Mouse (Mus musculus) left cerebral cortex, adult 2 months (tissue): ENCODE data around the gene Tent4a. TPM values are rescaled to one million over a fixed set of nuclear protein-coding genes. Genes with fewer than 3 reads are reported as not detected.

ENCODE experiments used
- DNase-seq, 2 experiments: peaks; one replicate each; pipeline ENCODE4 v3.0.0; 2021 to 2022; ENCODE audit warnings: low spot score in 2 of 2, mixed read lengths in 1 of 2; ENCODE audit errors: extremely low spot score in 1 of 2
- H3K27ac ChIP-seq: fragments of 200-600 bp; 2 replicates; pipeline ENCODE4 v1.8.1; 2022
- H3K4me3 ChIP-seq: fragments of 200-600 bp; 2 replicates; pipeline ENCODE4 v1.8.1; 2022
- CTCF ChIP-seq: fragments of 200-600 bp; IDR thresholded peaks from 2 replicates; pipeline ENCODE4 v1.8.1; 2022; ENCODE audit warnings: antibody characterized with exemption, mild to moderate bottlenecking, moderate library complexity
- intact Hi-C: fragments of 180-260 bp; cut with DNase I; formaldehyde crosslinking; loops from one replicate; pipeline ENCODE4 v1.15.1; 2025
- total RNA-seq, 2 experiments: library from RNA; stranded (reverse); gene quantifications; 2 replicates each; pipeline ENCODE4 v1.2.3; 2021

Tent4a gene
- total RNA-seq, 2 experiments from 2014 or later: 46.5 to 48.2 TPM

GRCm38 (mm10) chr13:69542571-69543352, 8.3 kb upstream of the Tent4a start:
- intact Hi-C loops: no loop called here
- Histone ChIP-seq H3K4me3 (no peak overlapping the region), H3K27ac (peak overlapping the region; percentile 57; the same call in 1 of the 2 replicates)
- TF ChIP-seq CTCF: no peak
- no peak for DNase-seq

GRCm38 (mm10) chr13:69541776-69542175, 7.4 kb upstream of the Tent4a start:
- no peak overlapping the region for H3K4me3 ChIP-seq
- no peak overlapping the region; the same call in 1 of the 2 replicates for H3K27ac ChIP-seq
- intact Hi-C loops: no loop called here
- peak in 1 of 2 experiments; percentile 55 for DNase-seq
- TF ChIP-seq CTCF: no peak

- intact Hi-C loops: no loop called here
- no peak for TF ChIP-seq CTCF
Measured at GRCm38 (mm10) chr13:69541209-69541608, 6.8 kb upstream of the Tent4a start.

GRCm38 (mm10) chr13:69538327-69538726, 3.9 kb upstream of the Tent4a start:
- intact Hi-C loops: no loop called here
- no peak overlapping the region for H3K4me3 ChIP-seq
- DNase-seq: no peak
- no peak overlapping the region for H3K27ac ChIP-seq
- TF ChIP-seq CTCF: no peak

More at GRCm38 (mm10) chr13:69541209-69541608, 6.8 kb upstream of the Tent4a start:
- no peak overlapping the region for H3K4me3 ChIP-seq
- DNase-seq: no peak
- H3K27ac ChIP-seq: no peak overlapping the region

- intact Hi-C loops: no loop called here
- H3K27ac ChIP-seq: no peak overlapping the region
- DNase-seq: no peak
- TF ChIP-seq CTCF: no peak
- no peak overlapping the region for H3K4me3 ChIP-seq
Measured at GRCm38 (mm10) chr13:69537366-69537765, 2.9 kb upstream of the Tent4a start.

GRCm38 (mm10) chr13:69536021-69536420, 1.6 kb upstream of the Tent4a start:
- H3K27ac ChIP-seq: no peak overlapping the region; the same call in 1 of the 2 replicates
- no peak overlapping the region for H3K4me3 ChIP-seq
- DNase-seq: no peak
- intact Hi-C loops: no loop called here
- no peak for TF ChIP-seq CTCF

- H3K27ac ChIP-seq: peak overlapping the region; percentile 89
- H3K4me3 ChIP-seq: peak overlapping the region; percentile 94
- no peak; the same call in 1 of the 2 replicates for TF ChIP-seq CTCF
- peak; percentile 97 to 99 for DNase-seq
- intact Hi-C loops: loop anchor here (1.0 kb wide), 1 partner anchor 76 kb away; the partner anchor contains the start of gene Srd5a1
Measured at GRCm38 (mm10) chr13:69534654-69535551, 486 bp upstream of the Tent4a start.

- Histone ChIP-seq H3K4me3 (peak within 1 kb of the TSS; percentile 94), H3K27ac (peak within 1 kb of the TSS; percentile 85)
- TF ChIP-seq CTCF: no peak
- intact Hi-C loops: no loop called here
- DNase-seq: peak; percentile 60 to 65
Measured at GRCm38 (mm10) chr13:69533405-69534333, 748 bp downstream of the Tent4a start, which contains the start of gene Nsun2. Gene Nsun2, plus strand, starts transcription at chr13:69533746.

- TF ChIP-seq CTCF: no peak; the same call in 1 of the 2 replicates
- DNase-seq: no peak
- peak overlapping the region; percentile 85 for H3K27ac ChIP-seq
- H3K4me3 ChIP-seq: peak overlapping the region; percentile 88
- intact Hi-C loops: no loop called here
Measured at GRCm38 (mm10) chr13:69532893-69533404, 1.5 kb downstream of the Tent4a start.

GRCm38 (mm10) chr13:69532101-69532892, 2.1 kb downstream of the Tent4a start:
- no peak for TF ChIP-seq CTCF
- intact Hi-C loops: no loop called here
- H3K27ac ChIP-seq: peak overlapping the region; percentile 85
- DNase-seq: no peak
- H3K4me3 ChIP-seq: peak overlapping the region; percentile 88
